Mouse (Mus musculus): ENCODE measurements around the gene Ssxb6.
"Not testable (repeated sequence)": the region's sequence is repeated elsewhere in the genome, so short reads cannot be mapped to it uniquely, and the experiment has no call there.

The Ssxb6 gene

DNA sequence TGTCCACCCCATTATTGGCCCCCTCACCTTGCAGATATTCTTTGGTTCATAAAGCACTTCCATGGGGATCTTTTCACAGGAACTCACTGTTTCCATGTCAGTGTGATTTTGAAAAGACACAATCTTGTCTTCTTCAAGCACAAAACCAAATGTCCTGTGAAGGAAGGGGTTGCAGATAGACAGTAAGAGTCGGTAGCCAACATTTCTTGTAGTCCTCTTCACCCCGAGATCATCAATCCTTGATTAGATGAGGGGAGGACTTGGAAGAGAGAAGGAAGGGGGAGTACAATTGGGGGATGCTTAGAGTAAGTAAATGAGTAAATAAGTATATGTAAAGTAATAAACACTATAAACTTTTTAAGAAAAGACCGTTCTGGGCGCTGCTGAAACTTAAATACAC, at the start of gene Ssxb6:
Gene Ssxb6 (minus strand): TSS at position 101 of the 400 bp plus-strand sequence.
- DNase-seq (ENCODE audit: extremely low read depth, insufficient read length, low spot score) = not testable (repeated sequence)

DNA sequence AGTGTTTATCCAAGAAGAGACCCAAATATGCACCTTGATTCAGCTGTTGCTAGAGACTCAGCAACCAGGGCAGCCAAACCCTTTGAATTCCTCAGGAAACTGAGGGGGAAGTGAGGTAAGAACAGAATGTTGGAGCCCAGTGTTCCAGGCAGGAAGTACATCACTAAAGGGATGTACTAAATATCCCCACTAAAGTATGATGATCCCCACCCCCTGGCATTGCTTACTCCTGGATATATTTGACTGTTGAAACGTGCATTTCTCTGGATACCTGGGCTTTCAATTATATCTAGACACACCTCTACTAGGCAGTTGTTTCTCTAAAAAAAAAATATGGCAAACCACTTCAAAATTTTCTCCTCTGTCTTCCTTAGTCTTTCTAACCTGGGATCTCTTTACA, 43.7 kb upstream of the Ssxb6 start, which contains the start of gene Ssxb3:
Gene Ssxb3 (minus strand): TSS at position 101 of the 400 bp plus-strand sequence.
- DNase-seq (ENCODE audit: extremely low read depth, insufficient read length, low spot score) = not testable (repeated sequence)

DNA sequence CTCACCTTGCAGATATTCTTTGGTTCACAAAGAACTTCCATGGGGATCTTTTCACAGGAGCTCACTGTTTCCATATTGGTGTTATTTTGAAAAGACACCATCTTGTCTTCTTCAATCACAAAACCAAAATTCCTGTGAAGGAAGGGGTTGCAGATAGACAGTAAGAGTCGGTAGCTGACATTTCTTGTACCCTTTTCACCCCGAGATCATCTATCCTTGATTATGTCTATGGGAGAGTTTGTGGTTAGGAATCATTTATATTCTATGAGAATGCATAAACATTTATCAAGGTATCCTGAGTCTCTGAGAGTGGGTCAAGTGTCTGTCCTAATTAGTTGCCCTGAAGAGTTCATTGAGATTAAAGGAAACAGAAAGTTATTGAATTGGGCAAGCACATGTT, 23.2 kb downstream of the Ssxb6 start, which contains the start of gene Gm14459:
Gene Gm14459 (minus strand): TSS at position 101 of the 400 bp plus-strand sequence.
- DNase-seq (ENCODE audit: extremely low read depth, insufficient read length, low spot score) = no peak

All from 3134 (cell line).